Mouse (Mus musculus) kidney, adult 2 months (tissue): ENCODE data around the gene Lypd4. TPM values are rescaled to one million over a fixed set of nuclear protein-coding genes. Genes with fewer than 3 reads are reported as not detected.
"Not testable (repeated sequence)": the region's sequence is repeated elsewhere in the genome, so short reads cannot be mapped to it uniquely, and the experiment has no call there.

Experiments used
- DNase-seq: peaks from one replicate; pipeline ENCODE4 v3.0.0; 2021
- H3K27ac ChIP-seq: fragments of 200-500 bp; 2 replicates; pipeline ENCODE4 v1.5.1; 2012; ENCODE audit warnings: low read depth, low read length, control low read depth, inconsistent platforms; ENCODE audit not compliant: insufficient read depth
- H3K27me3 ChIP-seq: fragments of 200-500 bp; replicated peaks from 2 replicates; pipeline ENCODE4 v1.6.1; 2012; ENCODE audit warnings: mild to moderate bottlenecking, moderate library complexity, low read length, inconsistent platforms; ENCODE audit not compliant: control insufficient read depth, insufficient read depth
- H3K36me3 ChIP-seq: fragments of 200-500 bp; 2 replicates; pipeline ENCODE4 v1.6.1; 2012; ENCODE audit warnings: mild to moderate bottlenecking, moderate library complexity, low read length, inconsistent platforms; ENCODE audit not compliant: control insufficient read depth, insufficient read depth
- H3K4me1 ChIP-seq: fragments of 200-500 bp; 2 replicates; pipeline ENCODE4 v1.6.1; 2011; ENCODE audit warnings: low read length; ENCODE audit not compliant: control insufficient read depth, insufficient read depth
- H3K4me3 ChIP-seq: fragments of 200-500 bp; 2 replicates; pipeline ENCODE4 v1.5.1; 2011; ENCODE audit warnings: mild to moderate bottlenecking, low read depth, low read length, control low read depth; ENCODE audit not compliant: insufficient read depth
- CTCF ChIP-seq: fragments of 200-500 bp; conservative IDR thresholded peaks from 2 replicates; pipeline ENCODE4 v1.5.1; 2011; ENCODE audit warnings: low read depth, mild to moderate bottlenecking, control low read depth, low read length, moderate library complexity, mixed read lengths; ENCODE audit not compliant: insufficient read depth, insufficient read length
- POLR2A ChIP-seq: fragments of 200-500 bp; IDR thresholded peaks from one replicate; pipeline ENCODE4 v1.6.1; 2011; ENCODE audit warnings: low read depth, low read length, control low read depth
- WGBS: fragments of 180-500 bp; shearing (Covaris S2); methylation state at CpG from one replicate; pipeline ENCODE4 v1.1.7; 2018; 5-methylcytosine and 5-hydroxymethylcytosine counted together
- polyA plus RNA-seq: library from polyadenylated mRNA; depleted of rRNA; stranded (reverse); fragments of >200 nt; gene quantifications from 2 replicates; pipeline ENCODE4 v1.2.3, GENCODE M21; 2012

The Lypd4 gene
- polyA plus RNA-seq, 1 experiment = 0.14 TPM

- Histone ChIP-seq H3K36me3 (no peaks in the 10 kb centered on the region), H3K4me1 (peaks cover under 1% of the 10 kb centered on the region; the same call in 1 of the 2 replicates), H3K27me3 (no peaks in the 10 kb centered on the region), H3K27ac (no peak overlapping the region), H3K4me3 (no peak overlapping the region)
- no peak for TF ChIP-seq POLR2A
- 0 out of 2 replicates have a peak, but pooled peaks have one; percentile 7 for TF ChIP-seq CTCF
- 13% methylated on average over 6 of the region's 6 CpGs for WGBS
- no peak for DNase-seq
Measured at GRCm38 (mm10) chr7:24845713-24846112, 24.0 kb downstream of the Lypd4 start.

- no peak for DNase-seq
- no peaks in the 10 kb centered on the region for H3K36me3 ChIP-seq
- no peak overlapping the region for H3K27ac ChIP-seq
- H3K4me1 ChIP-seq = no peaks in the 10 kb centered on the region
- H3K27me3 ChIP-seq = no peaks in the 10 kb centered on the region
- 81% methylated on average over 9 of the region's 9 CpGs for WGBS
- H3K4me3 ChIP-seq = no peak overlapping the region
- no peak for TF ChIP-seq POLR2A
- TF ChIP-seq CTCF = no peak
Measured at GRCm38 (mm10) chr7:24845181-24845580, 24.6 kb downstream of the Lypd4 start.

- TF ChIP-seq CTCF (peak; percentile 34; the same call in 1 of the 2 replicates), POLR2A (no peak)
- Histone ChIP-seq H3K4me3 (no peak overlapping the region), H3K36me3 (no peaks in the 10 kb centered on the region), H3K4me1 (no peaks in the 10 kb centered on the region), H3K27ac (no peak overlapping the region), H3K27me3 (no peaks in the 10 kb centered on the region)
- DNase-seq = no peak
- WGBS = 36% methylated on average over 5 of the region's 5 CpGs
Measured at GRCm38 (mm10) chr7:24844144-24844543, 25.6 kb downstream of the Lypd4 start.

- no peak for DNase-seq
- no peak for TF ChIP-seq POLR2A
- H3K36me3 ChIP-seq = no peaks in the 10 kb centered on the region
- no peak overlapping the region for H3K4me3 ChIP-seq
- 74% methylated on average over 4 of the region's 4 CpGs for WGBS
- no peaks in the 10 kb centered on the region for H3K4me1 ChIP-seq
- H3K27me3 ChIP-seq = no peaks in the 10 kb centered on the region
- H3K27ac ChIP-seq = no peak overlapping the region
Measured at GRCm38 (mm10) chr7:24841009-24841408, 28.7 kb downstream of the Lypd4 start.

- Histone ChIP-seq H3K36me3 (no peaks in the 10 kb centered on the region), H3K27me3 (no peaks in the 10 kb centered on the region), H3K4me3 (no peak overlapping the region), H3K4me1 (no peaks in the 10 kb centered on the region), H3K27ac (no peak overlapping the region)
- no peak for DNase-seq
- 63% methylated on average over 3 of the region's 3 CpGs for WGBS
- no peak for TF ChIP-seq POLR2A
- TF ChIP-seq CTCF = no peak
Measured at GRCm38 (mm10) chr7:24840331-24840730, 29.4 kb downstream of the Lypd4 start.

- H3K4me3 ChIP-seq = no peak overlapping the region
- H3K27me3 ChIP-seq = no peaks in the 10 kb centered on the region
- 79% methylated on average over 8 of the region's 8 CpGs for WGBS
- no peak for DNase-seq
- H3K27ac ChIP-seq = no peak overlapping the region
- no peaks in the 10 kb centered on the region for H3K4me1 ChIP-seq
- TF ChIP-seq POLR2A (no peak), CTCF (no peak)
- no peaks in the 10 kb centered on the region for H3K36me3 ChIP-seq
Measured at GRCm38 (mm10) chr7:24839410-24839808, 30.3 kb downstream of the Lypd4 start.

GRCm38 (mm10) chr7:24838732-24839409 is 30.9 kb downstream of the Lypd4 start:
- not testable (repeated sequence) for DNase-seq, H3K27me3 ChIP-seq, H3K36me3 ChIP-seq, H3K4me3 ChIP-seq, H3K4me1 ChIP-seq, H3K27ac ChIP-seq
- WGBS = 40% methylated on average over 12 of the region's 13 CpGs
